ENCODE assay signal across 11 mouse cellular contexts in the genomic region with DNA sequence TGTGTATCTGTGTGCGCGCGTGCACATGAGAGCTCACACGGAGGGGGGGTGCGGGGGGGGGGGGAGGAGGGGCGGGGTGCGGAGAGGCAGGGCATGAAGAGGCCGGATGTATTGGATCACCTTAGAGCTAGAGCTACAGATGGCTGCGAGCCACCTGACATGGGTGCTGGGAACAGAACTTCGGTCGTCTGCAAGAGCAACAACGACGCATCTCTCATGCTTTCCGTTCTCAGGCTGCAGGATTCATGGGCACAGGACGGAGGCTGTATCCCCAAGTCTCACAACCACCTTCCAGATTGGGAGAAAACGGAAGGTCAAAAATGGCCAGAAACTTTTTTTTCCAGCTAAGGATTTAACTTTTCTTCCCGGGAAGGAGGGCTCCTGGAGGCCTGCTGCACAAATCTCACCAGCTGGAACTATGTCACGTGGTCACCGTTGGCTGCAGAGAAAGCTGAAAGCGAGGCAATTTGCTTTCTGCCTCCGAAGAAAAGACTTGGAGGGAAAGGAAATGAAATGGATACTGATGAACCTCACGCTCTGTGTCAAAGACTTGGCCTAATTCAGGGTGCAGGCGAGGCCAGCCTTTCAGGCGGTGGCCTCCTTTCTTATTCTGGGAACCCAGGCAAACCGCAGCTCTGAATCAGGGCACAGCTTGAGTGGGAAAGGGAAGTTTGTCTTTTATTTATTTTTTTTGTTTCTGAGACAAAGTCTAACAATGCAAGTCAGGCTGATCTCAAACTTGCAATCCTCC. TPM values are rescaled to one million over a fixed set of nuclear protein-coding genes. Genes with fewer than 3 reads are reported as not detected.
DNase-seq lines count a peak whose midpoint lies in the region; ATAC-seq and TF ChIP-seq lines count a peak whose summit lies in the region.
"Had no signal": no experiment of that assay in that cellular context is flagged by ENCODE, and none has a peak within 500 bp of the region (broad histone marks: within the 10 kb centered on the region; RNA-seq: fewer than 3 reads in every experiment).

No protein-coding gene starts in this region.

- 58% methylated on average over 22 of the region's 25 CpGs for WGBS in stomach, postnatal 0 days

- H3K27ac ChIP-seq in testis, adult 2 months (ENCODE audit: control insufficient read depth, insufficient read depth, low read depth, low read length): no peak overlapping the region; the same call in 1 of the 2 replicates
- H3K27ac ChIP-seq in stomach, postnatal 0 days (replicated peaks): 0 out of 2 replicates have a peak overlapping the region, but pooled peaks have one; percentile 40
- H3K27ac ChIP-seq: hindbrain, embryonic 12.5 days had no signal

- TF ChIP-seq CTCF in testis, adult 2 months (IDR thresholded peaks at IDR 0.05; ENCODE audit: control insufficient read depth, insufficient read depth, insufficient replicate concordance, low read depth, low read length): no peak
- TF ChIP-seq CTCF in stomach, postnatal 0 days (IDR thresholded peaks at IDR 0.05; ENCODE audit: low read depth): no peak

- no peaks in the 10 kb centered on the region for H3K9me3 ChIP-seq in stomach, postnatal 0 days (ENCODE audit: control insufficient read depth, low read length)

- H3K4me1 ChIP-seq in testis, adult 2 months (ENCODE audit: control insufficient read depth, insufficient read depth, low read length): peaks cover 2% of the 10 kb centered on the region; the same call in 1 of the 2 replicates
- H3K4me1 ChIP-seq in stomach, postnatal 0 days (replicated peaks; ENCODE audit: control insufficient read depth, insufficient read depth): no peaks in the 10 kb centered on the region
- H3K4me1 ChIP-seq: hindbrain, embryonic 12.5 days had no signal

- peak overlapping the region; percentile 19; the same call in 1 of the 2 replicates for H3K4me3 ChIP-seq in testis, adult 2 months (ENCODE audit: control insufficient read depth, low read depth, low read length)
- H3K4me3 ChIP-seq in stomach, postnatal 0 days (ENCODE audit: low read depth, low read length): no peak overlapping the region
- H3K4me3 ChIP-seq: hindbrain, embryonic 12.5 days had no signal

- no peak for TF ChIP-seq EP300 in stomach, postnatal 0 days (optimal IDR thresholded peaks at IDR 0.05)

- peak; percentile 52 for DNase-seq in layer of hippocampus, adult 8-10 months (ENCODE audit: low spot score in 2 of 2)
- no peak for DNase-seq in layer of hippocampus, adult 11-12 months (ENCODE audit: low spot score)
- DNase-seq in testis, postnatal 10 days (ENCODE audit: low spot score): no peak
- peak; percentile 20 for DNase-seq in gastrocnemius, postnatal 25 days
- no peak for DNase-seq in stomach, postnatal 0 days (ENCODE audit: low spot score)
- DNase-seq in adrenal gland, postnatal 4 days (ENCODE audit: low spot score in 2 of 2): no peak
- DNase-seq in thymus, postnatal 14 days: no peak
- DNase-seq: adrenal gland, adult 8-10 months had no signal

- ATAC-seq in stomach, postnatal 0 days (ENCODE audit: low FRiP score, low TSS enrichment): 0 out of 2 replicates have a peak, but pooled peaks have one; percentile 16

- no peak overlapping the region for H3K4me2 ChIP-seq in stomach, postnatal 0 days (replicated peaks; ENCODE audit: low read depth)
- H3K4me2 ChIP-seq: hindbrain, embryonic 12.5 days had no signal

- no peak for TF ChIP-seq POLR2A in testis, adult 2 months (IDR thresholded peaks at IDR 0.05; ENCODE audit: control insufficient read depth, low read depth, low read length)

- no peaks in the 10 kb centered on the region for H3K27me3 ChIP-seq in testis, adult 2 months (ENCODE audit: control insufficient read depth, insufficient read depth, low read length)
- no peaks in the 10 kb centered on the region for H3K27me3 ChIP-seq in stomach, postnatal 0 days (ENCODE audit: control insufficient read depth, insufficient read depth, low read length)
- H3K27me3 ChIP-seq: hindbrain, embryonic 12.5 days had no signal

- no peak overlapping the region for H3K9ac ChIP-seq in stomach, postnatal 0 days (ENCODE audit: low read length)
- H3K9ac ChIP-seq: hindbrain, embryonic 12.5 days had no signal

- H3K36me3 ChIP-seq in testis, adult 2 months (ENCODE audit: control insufficient read depth, insufficient read depth, low read length): no peaks in the 10 kb centered on the region
- no peaks in the 10 kb centered on the region for H3K36me3 ChIP-seq in stomach, postnatal 0 days (ENCODE audit: control insufficient read depth, insufficient read depth, low read length)
- H3K36me3 ChIP-seq: hindbrain, embryonic 12.5 days had no signal

RNA-seq across cellular contexts. Expression of gene Mcur1, which starts 7.3 kb away (rescaled TPM):
- total RNA-seq in layer of hippocampus, adult 8-10 months (2022): 10 to 100 TPM; 21.4 to 34.0 (median 27.0) TPM
- 1.2 and 1.5 TPM in 2 replicates for polyA plus RNA-seq in testis, adult 2 months (2012; rRNA removed)
- total RNA-seq in gastrocnemius, postnatal 25 days (2021): 10 to 100 TPM; 26.5 to 28.7 TPM
- polyA plus RNA-seq in stomach, postnatal 0 days (2015; fragmentation: Nextera tagmentation; extraction: Ambion mirVana): 15.6 and 18.5 TPM in 2 replicates
- 10 to 100 TPM; 36.5 to 38.1 TPM for total RNA-seq in adrenal gland, postnatal 4 days (2021)

RNA-seq across cellular contexts. Expression of gene Rnf182, which starts 48.2 kb away (rescaled TPM):
- 10 to 100 TPM; 27.6 to 38.1 (median 32.3) TPM for total RNA-seq in layer of hippocampus, adult 8-10 months (2022)
- 0.76 and 1.3 TPM in 2 replicates for polyA plus RNA-seq in testis, adult 2 months (2012; rRNA removed)
- total RNA-seq in gastrocnemius, postnatal 25 days (2021): under 1 TPM in 1 of 2 experiments, not detected in 1; 0.11 TPM
- polyA plus RNA-seq in stomach, postnatal 0 days (2015; fragmentation: Nextera tagmentation; extraction: Ambion mirVana): 0.33 and 0.38 TPM in 2 replicates
- under 1 TPM; 0.59 to 0.64 TPM for total RNA-seq in adrenal gland, postnatal 4 days (2021)
- polyA plus RNA-seq: liver, embryonic 16.5 days had no signal

Comparison
In these comparisons a context has a peak if more than half of its experiments do, and no peak if none do; other contexts are left out.
1. DNase-seq: peak in layer of hippocampus, adult 8-10 months (2 of 2) and gastrocnemius, postnatal 25 days (single experiment); none in layer of hippocampus, adult 11-12 months (single experiment), testis, postnatal 10 days (single experiment), stomach, postnatal 0 days (single experiment), adrenal gland, postnatal 4 days (0 of 2) and thymus, postnatal 14 days (single experiment).
2. RNA of gene Rnf182, which starts 48.2 kb away (total RNA-seq): 27.6 to 38.1 TPM in layer of hippocampus, adult 8-10 months; 0.59 to 0.64 TPM in adrenal gland, postnatal 4 days and 0.11 TPM in gastrocnemius, postnatal 25 days; every median in the first group is over 10 times any median in the second.